Mouse (Mus musculus) stomach, postnatal 0 days (tissue): ENCODE measurements at regions not wholly inside any gene's neighbourhood (a gene's known extent, or its start where the extent isn't known, plus 50 kb on each side); places are given as distances from the start of the nearest gene placed in this dataset.

ENCODE experiments used
- ATAC-seq: fragments of 200-750 bp; cut with Nextera tagmentation; 2 replicates; pipeline ENCODE4 v1.8.0; 2017; ENCODE audit not compliant: low FRiP score, low TSS enrichment
- DNase-seq: peaks from one replicate; pipeline ENCODE4 v3.0.0-alpha.2; 2016; ENCODE audit warnings: low spot score
- H3K27ac ChIP-seq: fragments of 300-500 bp; sonication (generic); replicated peaks from 2 replicates; pipeline ENCODE4 v1.5.1; 2014; ENCODE audit warnings: mild to moderate bottlenecking, control low read depth
- H3K27me3 ChIP-seq: fragments of 300-500 bp; sonication (generic); 2 replicates; pipeline ENCODE4 v1.6.1; 2014; ENCODE audit warnings: low read length; ENCODE audit not compliant: control insufficient read depth, insufficient read depth
- H3K36me3 ChIP-seq: fragments of 300-500 bp; sonication (generic); 2 replicates; pipeline ENCODE4 v1.6.1; 2014; ENCODE audit warnings: low read length, mixed read lengths; ENCODE audit not compliant: control insufficient read depth, insufficient read depth
- H3K4me1 ChIP-seq: fragments of 300-500 bp; sonication (generic); replicated peaks from 2 replicates; pipeline ENCODE4 v1.6.1; 2014; ENCODE audit warnings: antibody characterized with exemption; ENCODE audit not compliant: control insufficient read depth, insufficient read depth
- H3K4me2 ChIP-seq: fragments of 300-500 bp; sonication (generic); replicated peaks from 2 replicates; pipeline ENCODE4 v1.6.1; 2014; ENCODE audit warnings: low read depth, mild to moderate bottlenecking, control low read depth, moderate library complexity
- H3K4me3 ChIP-seq: fragments of 300-500 bp; sonication (generic); 2 replicates; pipeline ENCODE4 v1.5.1; 2014; ENCODE audit warnings: low read depth, low read length, control low read depth
- H3K9ac ChIP-seq: fragments of 300-500 bp; sonication (generic); 2 replicates; pipeline ENCODE4 v1.6.1; 2014; ENCODE audit warnings: mild to moderate bottlenecking, low read length, control low read depth, mixed read lengths
- H3K9me3 ChIP-seq: fragments of 300-500 bp; sonication (generic); 2 replicates; pipeline ENCODE4 v1.6.1; 2016; ENCODE audit warnings: low read length; ENCODE audit not compliant: control insufficient read depth
- CTCF ChIP-seq: IDR thresholded peaks from 2 replicates; pipeline ENCODE4 v1.5.1; 2016; ENCODE audit warnings: antibody characterized with exemption, low read depth, mild to moderate bottlenecking, moderate library complexity
- EP300 ChIP-seq: optimal IDR thresholded peaks from 2 replicates; pipeline ENCODE3; 2016; ENCODE audit warnings: antibody characterized with exemption
- WGBS: fragments of 180-500 bp; shearing (Covaris S2); extraction: QIAGEN DNeasy Blood & Tissue Kit; methylation state at CpG from one replicate; pipeline ENCODE4 v1.1.7; 2014; 5-methylcytosine and 5-hydroxymethylcytosine counted together

GRCm38 (mm10) chr10:120556116-120556515 lies 79.8 kb upstream of the Hmga2 start:
- H3K27ac ChIP-seq: no peak overlapping the region
- peaks cover 3% of the 10 kb centered on the region; the same call in 1 of the 2 replicates for H3K4me1 ChIP-seq
- 90% methylated on average over 9 of the region's 9 CpGs for WGBS
- H3K36me3 ChIP-seq: no peaks in the 10 kb centered on the region
- TF ChIP-seq CTCF (no peak), EP300 (no peak)
- no peak overlapping the region for H3K4me3 ChIP-seq
- no peaks in the 10 kb centered on the region for H3K27me3 ChIP-seq
- H3K9ac ChIP-seq: no peak overlapping the region
- ATAC-seq (no peak), DNase-seq (no peak)
- H3K4me2 ChIP-seq: no peak overlapping the region
- H3K9me3 ChIP-seq: no peaks in the 10 kb centered on the region

- WGBS: 2% methylated on average over 16 of the region's 16 CpGs
- Histone ChIP-seq H3K27me3 (no peaks in the 10 kb centered on the region), H3K4me1 (peaks cover 3% of the 10 kb centered on the region; the same call in 1 of the 2 replicates), H3K27ac (0 out of 2 replicates have a peak overlapping the region, but pooled peaks have one; percentile 13), H3K4me2 (peak overlapping the region; percentile 99), H3K9ac (peak overlapping the region; percentile 54; the same call in 1 of the 2 replicates), H3K4me3 (peak overlapping the region; percentile 54), H3K9me3 (no peaks in the 10 kb centered on the region), H3K36me3 (no peaks in the 10 kb centered on the region)
- DNase-seq (no peak), ATAC-seq (peak; percentile 49)
- no peak for TF ChIP-seq EP300
- TF ChIP-seq CTCF: peak; percentile 30; the same call in 1 of the 2 replicates
Observed at GRCm38 (mm10) chr10:120553097-120553453, 76.8 kb upstream of the Hmga2 start.

- H3K4me1 ChIP-seq: peaks cover 3% of the 10 kb centered on the region; the same call in 1 of the 2 replicates
- H3K4me3 ChIP-seq: peak overlapping the region; percentile 54
- H3K9ac ChIP-seq: peak overlapping the region; percentile 54; the same call in 1 of the 2 replicates
- DNase-seq (peak; percentile 59), ATAC-seq (peak; percentile 68)
- 0 out of 2 replicates have a peak overlapping the region, but pooled peaks have one; percentile 13 for H3K27ac ChIP-seq
- no peaks in the 10 kb centered on the region for H3K36me3 ChIP-seq
- H3K27me3 ChIP-seq: no peaks in the 10 kb centered on the region
- no peaks in the 10 kb centered on the region for H3K9me3 ChIP-seq
- H3K4me2 ChIP-seq: peak overlapping the region; percentile 99
- no peak for TF ChIP-seq EP300
- TF ChIP-seq CTCF: no peak
- under 1% methylated on average over 55 of the region's 56 CpGs for WGBS
Observed at GRCm38 (mm10) chr10:120552341-120553096, 76.2 kb upstream of the Hmga2 start.

GRCm38 (mm10) chr10:120551851-120552281 lies 75.6 kb upstream of the Hmga2 start:
- Histone ChIP-seq H3K9me3 (no peaks in the 10 kb centered on the region), H3K9ac (no peak overlapping the region), H3K4me2 (peak overlapping the region; percentile 99), H3K27me3 (no peaks in the 10 kb centered on the region), H3K27ac (no peak overlapping the region), H3K4me3 (peak overlapping the region; percentile 54), H3K4me1 (peaks cover 3% of the 10 kb centered on the region; the same call in 1 of the 2 replicates), H3K36me3 (no peaks in the 10 kb centered on the region)
- 2% methylated on average over 18 of the region's 18 CpGs for WGBS
- no peak for TF ChIP-seq CTCF
- TF ChIP-seq EP300: no peak
- ATAC-seq: no peak
- DNase-seq: peak; percentile 17

GRCm38 (mm10) chr10:120547164-120547563 lies 70.9 kb upstream of the Hmga2 start:
- TF ChIP-seq CTCF (0 out of 2 replicates have a peak, but pooled peaks have one; percentile 12), EP300 (no peak)
- ATAC-seq: peak; percentile 18; the same call in 1 of the 2 replicates

GRCm38 (mm10) chr10:120541618-120542017 lies 65.3 kb upstream of the Hmga2 start:
- Histone ChIP-seq H3K9me3 (no peaks in the 10 kb centered on the region), H3K4me3 (no peak overlapping the region), H3K9ac (no peak overlapping the region), H3K4me2 (no peak overlapping the region), H3K4me1 (no peaks in the 10 kb centered on the region), H3K36me3 (no peaks in the 10 kb centered on the region), H3K27me3 (no peaks in the 10 kb centered on the region), H3K27ac (no peak overlapping the region)
- no peak for ATAC-seq
- no peak for DNase-seq
- 91% methylated on average over 7 of the region's 7 CpGs for WGBS
- no peak for TF ChIP-seq CTCF
- no peak for TF ChIP-seq EP300

More at GRCm38 (mm10) chr10:120547164-120547563, 70.9 kb upstream of the Hmga2 start:
- Histone ChIP-seq H3K36me3 (no peaks in the 10 kb centered on the region), H3K27ac (no peak overlapping the region), H3K27me3 (no peaks in the 10 kb centered on the region), H3K9ac (no peak overlapping the region), H3K4me3 (no peak overlapping the region), H3K4me2 (no peak overlapping the region), H3K4me1 (no peaks in the 10 kb centered on the region), H3K9me3 (no peaks in the 10 kb centered on the region)
- peak; percentile 29 for DNase-seq
- 68% methylated on average over 11 of the region's 11 CpGs for WGBS
